Mouse (Mus musculus) heart, postnatal 0 days (tissue): ENCODE results near the gene Myo3b. TPM values are rescaled to one million over a fixed set of nuclear protein-coding genes. Genes with fewer than 3 reads are reported as not detected.

ENCODE experiments used
- ATAC-seq: fragments of 200-750 bp; cut with Nextera tagmentation; 2 replicates; pipeline ENCODE4 v1.8.0; 2017; ENCODE audit warnings: low read depth, moderate number of reproducible peaks, moderate library complexity; ENCODE audit not compliant: insufficient read depth
- DNase-seq: peaks from one replicate; pipeline ENCODE4 v3.0.0-alpha.2; 2016; ENCODE audit warnings: low spot score
- H3K27ac ChIP-seq: fragments of 300-500 bp; sonication (generic); 2 replicates; pipeline ENCODE4 v1.5.1; 2014; ENCODE audit warnings: low read depth, mild to moderate bottlenecking
- H3K27me3 ChIP-seq: fragments of 300-500 bp; sonication (generic); 2 replicates; pipeline ENCODE4 v1.6.1; 2014; ENCODE audit warnings: low read length, mixed read lengths; ENCODE audit not compliant: control insufficient read depth, insufficient read depth
- H3K36me3 ChIP-seq: fragments of 300-500 bp; sonication (generic); replicated peaks from 2 replicates; pipeline ENCODE4 v1.6.1; 2014; ENCODE audit warnings: low read length, mixed read lengths; ENCODE audit not compliant: control insufficient read depth, insufficient read depth
- H3K4me1 ChIP-seq: fragments of 300-500 bp; sonication (generic); 2 replicates; pipeline ENCODE4 v1.6.1; 2014; ENCODE audit warnings: antibody characterized with exemption; ENCODE audit not compliant: control insufficient read depth, insufficient read depth
- H3K4me2 ChIP-seq: fragments of 300-500 bp; sonication (generic); 2 replicates; pipeline ENCODE4 v1.6.1; 2014; ENCODE audit warnings: low read depth, mild to moderate bottlenecking, low read length, moderate library complexity
- H3K4me3 ChIP-seq: fragments of 300-500 bp; sonication (generic); 2 replicates; pipeline ENCODE4 v1.5.1; 2014; ENCODE audit warnings: low read depth, low read length
- H3K9ac ChIP-seq: fragments of 300-500 bp; sonication (generic); replicated peaks from 2 replicates; pipeline ENCODE4 v1.6.1; 2014; ENCODE audit warnings: low read depth, low read length, mixed read lengths
- H3K9me3 ChIP-seq: fragments of 300-500 bp; sonication (generic); replicated peaks from 2 replicates; pipeline ENCODE4 v1.6.1; 2016; ENCODE audit warnings: low read length; ENCODE audit not compliant: control insufficient read depth
- CTCF ChIP-seq: IDR thresholded peaks from 2 replicates; pipeline ENCODE4 v1.5.1; 2016; ENCODE audit warnings: antibody characterized with exemption, control low read depth, low read depth
- EP300 ChIP-seq: IDR thresholded peaks from 2 replicates; pipeline ENCODE4 v1.6.1; 2016; ENCODE audit warnings: antibody characterized with exemption, low read depth
- WGBS: fragments of 180-500 bp; shearing (Covaris S2); extraction: QIAGEN DNeasy Blood & Tissue Kit; methylation state at CpG from one replicate; pipeline ENCODE4 v1.1.7; 2014; 5-methylcytosine and 5-hydroxymethylcytosine counted together
- polyA plus RNA-seq: library from polyadenylated mRNA; unstranded; fragments of >200 nt; fragmentation: Nextera tagmentation; extraction: Ambion mirVana; gene quantifications from 2 replicates; pipeline ENCODE4 v1.2.1, GENCODE M21; 2015
- total RNA-seq: library from RNA; depleted of rRNA; stranded (reverse); fragments of >200 nt; gene quantifications from 2 replicates; pipeline ENCODE4 v1.2.3, GENCODE M21; 2014; ENCODE audit warnings: low replicate concordance

The Myo3b gene
- total and polyA plus RNA-seq, 2 experiments from 2014 or later, result 0.04 to 0.15 TPM

DNA sequence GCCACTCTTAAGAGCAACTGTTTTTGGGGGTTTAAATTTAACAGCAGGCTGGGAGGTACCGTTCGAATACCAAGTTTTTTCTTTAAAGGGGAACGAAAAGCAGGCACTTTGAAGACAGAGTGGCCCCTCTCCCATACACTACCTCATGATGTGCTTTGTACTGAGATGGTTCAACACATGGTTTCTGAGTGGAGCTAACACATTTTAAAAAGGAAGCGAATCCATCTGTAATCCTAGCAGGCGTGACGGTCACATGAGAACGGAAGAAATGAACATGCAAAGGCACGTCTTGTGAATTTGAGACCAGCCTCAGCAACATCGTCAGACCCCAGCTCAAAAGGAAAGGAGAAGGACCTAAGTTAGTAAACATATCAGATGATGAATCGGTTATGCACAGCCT is 87.4 kb downstream of the Myo3b start:
- no peak overlapping the region for H3K4me2 ChIP-seq

DNA sequence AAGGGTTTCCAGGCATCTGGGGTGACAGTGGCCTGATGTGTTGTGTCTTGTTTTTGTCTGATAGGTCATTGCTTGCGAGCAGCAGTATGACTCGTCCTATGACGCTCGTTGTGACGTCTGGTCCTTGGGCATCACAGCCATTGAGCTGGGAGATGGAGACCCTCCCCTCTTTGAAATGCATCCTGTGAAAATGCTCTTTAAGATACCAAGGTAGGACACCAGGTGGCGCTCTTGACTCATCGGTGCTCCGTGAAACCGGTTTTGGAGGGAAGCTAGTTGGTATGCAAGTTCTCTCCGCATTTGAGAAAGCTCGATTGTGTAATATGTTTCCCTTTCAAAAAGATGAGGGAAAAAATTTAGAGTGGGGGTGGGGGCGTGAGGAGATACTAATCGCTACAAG is 87.9 kb downstream of the Myo3b start:
- DNase-seq (peak; percentile 77), ATAC-seq (no peak)
- no peak overlapping the region for H3K9ac ChIP-seq
- H3K27me3 ChIP-seq, result peaks cover 22% of the 10 kb centered on the region
- H3K36me3 ChIP-seq, result no peaks in the 10 kb centered on the region
- no peak overlapping the region for H3K4me2 ChIP-seq
- no peak overlapping the region for H3K4me3 ChIP-seq
- H3K9me3 ChIP-seq, result no peaks in the 10 kb centered on the region
- WGBS, result under 1% methylated on average over 13 of the region's 13 CpGs
- no peak overlapping the region for H3K27ac ChIP-seq
- TF ChIP-seq EP300 (no peak), CTCF (peak; percentile 88)
- 0 out of 2 replicates have a peak, but pooled peaks cover 6% of the 10 kb centered on the region for H3K4me1 ChIP-seq

More for the DNA sequence above, 87.4 kb downstream of the Myo3b start:
- Histone ChIP-seq H3K9ac (no peak overlapping the region), H3K9me3 (no peaks in the 10 kb centered on the region), H3K36me3 (no peaks in the 10 kb centered on the region), H3K27ac (no peak overlapping the region), H3K4me3 (no peak overlapping the region), H3K4me1 (0 out of 2 replicates have a peak, but pooled peaks cover 6% of the 10 kb centered on the region), H3K27me3 (peaks cover 22% of the 10 kb centered on the region)
- TF ChIP-seq EP300, result no peak
- ATAC-seq (no peak), DNase-seq (no peak)
- WGBS, result 71% methylated on average over 10 of the region's 10 CpGs

DNA sequence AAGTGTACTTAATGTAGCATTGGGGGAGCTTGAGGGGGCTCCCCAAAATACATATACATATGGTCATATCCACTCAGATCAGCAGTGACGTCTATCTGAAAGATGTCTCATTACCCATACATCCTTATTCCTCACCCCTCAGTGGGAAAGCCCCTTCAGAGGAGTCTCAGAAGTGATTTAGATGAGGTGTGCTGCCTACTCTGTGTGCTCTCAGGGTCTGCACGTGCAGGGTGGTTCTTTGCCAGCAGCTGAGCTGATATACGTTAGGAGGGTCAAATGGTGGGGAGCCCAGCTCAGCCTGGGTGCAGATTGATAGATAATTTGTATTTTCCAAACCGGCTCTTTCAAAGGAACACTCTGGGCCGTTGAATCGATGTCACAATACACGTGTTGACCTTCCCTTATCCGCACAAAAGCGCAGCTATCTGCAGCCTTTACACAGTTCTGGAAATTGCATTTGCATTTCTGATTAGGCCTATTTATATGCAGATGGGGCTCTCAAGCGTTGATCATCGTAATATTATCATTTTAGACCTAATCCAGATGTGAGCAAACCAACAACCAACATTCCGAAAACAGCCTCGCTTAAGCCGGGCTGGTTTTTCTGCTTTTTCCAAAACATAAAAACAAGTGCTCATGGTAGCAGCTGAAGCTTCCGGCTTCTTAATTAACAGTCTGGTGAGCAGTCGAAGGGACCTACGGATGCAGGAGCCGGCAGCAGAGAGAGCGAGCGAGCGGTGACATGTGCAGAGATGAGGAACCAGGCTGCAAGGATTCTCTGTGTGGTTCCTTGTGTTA is 88.6 kb downstream of the Myo3b start:
- DNase-seq (no peak), ATAC-seq (no peak)
- Histone ChIP-seq H3K27ac (no peak overlapping the region), H3K27me3 (peaks cover 22% of the 10 kb centered on the region), H3K36me3 (no peaks in the 10 kb centered on the region), H3K9me3 (no peaks in the 10 kb centered on the region), H3K4me2 (peak overlapping the region; percentile 9; the same call in 1 of the 2 replicates), H3K4me1 (0 out of 2 replicates have a peak, but pooled peaks cover 6% of the 10 kb centered on the region), H3K4me3 (no peak overlapping the region), H3K9ac (no peak overlapping the region)
- WGBS, result 17% methylated on average over 21 of the region's 21 CpGs
- no peak for TF ChIP-seq CTCF
- no peak for TF ChIP-seq EP300

DNA sequence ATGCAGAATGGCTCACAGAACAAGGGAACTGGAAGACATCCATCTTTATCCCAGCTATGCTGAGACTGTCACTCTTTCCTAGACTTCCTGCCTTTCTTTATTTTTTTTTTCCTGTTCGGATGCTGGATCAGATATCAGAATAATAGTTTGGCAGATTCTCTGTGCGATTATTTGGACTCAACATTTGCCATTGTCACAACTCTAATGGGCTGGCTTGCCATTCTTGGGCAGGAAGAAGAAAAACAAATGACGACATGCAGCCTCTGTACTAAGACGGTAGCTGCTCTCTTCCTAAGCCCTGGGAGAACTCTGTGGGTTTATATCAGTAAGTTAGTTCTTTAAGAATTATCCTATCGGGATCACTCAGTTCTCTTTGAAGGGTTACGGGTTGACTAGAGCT is 89.7 kb downstream of the Myo3b start:
- 0 out of 2 replicates have a peak, but pooled peaks cover 6% of the 10 kb centered on the region for H3K4me1 ChIP-seq
- H3K4me3 ChIP-seq, result no peak overlapping the region
- TF ChIP-seq EP300 (no peak), CTCF (no peak)
- 55% methylated on average over 6 of the region's 6 CpGs for WGBS
- peaks cover 22% of the 10 kb centered on the region for H3K27me3 ChIP-seq
- no peak overlapping the region for H3K9ac ChIP-seq
- ATAC-seq (no peak), DNase-seq (no peak)
- no peak overlapping the region for H3K27ac ChIP-seq
- H3K9me3 ChIP-seq, result no peaks in the 10 kb centered on the region
- H3K36me3 ChIP-seq, result no peaks in the 10 kb centered on the region
- no peak overlapping the region for H3K4me2 ChIP-seq

DNA sequence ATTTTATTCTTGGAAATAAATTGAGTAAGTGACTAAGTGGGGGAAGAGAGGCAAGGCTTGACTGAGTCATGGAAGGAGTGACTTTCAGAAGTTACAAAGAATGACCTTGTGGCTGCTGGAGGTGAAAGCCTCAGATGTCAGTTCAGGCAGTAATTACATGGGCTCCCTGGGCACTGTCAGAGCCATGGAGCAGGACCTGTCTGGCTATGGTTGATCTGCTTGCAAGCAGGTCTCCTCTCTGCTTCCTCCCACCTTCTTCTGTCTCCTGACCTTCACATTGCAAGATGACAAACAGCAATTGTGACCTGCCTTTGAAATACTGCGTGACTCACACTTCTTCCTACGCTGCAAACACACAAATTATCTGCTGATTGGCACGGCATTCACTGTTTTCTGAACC is 90.6 kb downstream of the Myo3b start:
- Histone ChIP-seq H3K4me2 (no peak overlapping the region), H3K9me3 (no peaks in the 10 kb centered on the region), H3K36me3 (no peaks in the 10 kb centered on the region), H3K4me1 (0 out of 2 replicates have a peak, but pooled peaks cover 6% of the 10 kb centered on the region), H3K27ac (no peak overlapping the region), H3K27me3 (peaks cover 25% of the 10 kb centered on the region), H3K4me3 (no peak overlapping the region), H3K9ac (no peak overlapping the region)
- no peak for TF ChIP-seq CTCF
- no peak for TF ChIP-seq EP300
- no peak for DNase-seq
- WGBS, result 35% methylated on average over 3 of the region's 3 CpGs
- no peak for ATAC-seq
